Mouse (Mus musculus): Measurements from ENCODE around the gene Med18. TPM values are rescaled to one million over a fixed set of nuclear protein-coding genes. Genes with fewer than 3 reads are reported as not detected.
"Not testable (repeated sequence)": the region's sequence is repeated elsewhere in the genome, so short reads cannot be mapped to it uniquely, and the experiment has no call there.

The Med18 gene
- total RNA-seq, 2 experiments from 2014 or later, result 5.7 to 12.2 TPM

- ATAC-seq (replicated peaks; ENCODE audit: low FRiP score, poor library complexity, severe bottlenecking), result no peak
Measured at GRCm38 (mm10) chr4:132484231-132484630, 20.5 kb upstream of the Med18 start.

GRCm38 (mm10) chr4:132482956-132483608, 19.4 kb upstream of the Med18 start:
- no peak for ATAC-seq (replicated peaks; ENCODE audit: low FRiP score, poor library complexity, severe bottlenecking)

DNA sequence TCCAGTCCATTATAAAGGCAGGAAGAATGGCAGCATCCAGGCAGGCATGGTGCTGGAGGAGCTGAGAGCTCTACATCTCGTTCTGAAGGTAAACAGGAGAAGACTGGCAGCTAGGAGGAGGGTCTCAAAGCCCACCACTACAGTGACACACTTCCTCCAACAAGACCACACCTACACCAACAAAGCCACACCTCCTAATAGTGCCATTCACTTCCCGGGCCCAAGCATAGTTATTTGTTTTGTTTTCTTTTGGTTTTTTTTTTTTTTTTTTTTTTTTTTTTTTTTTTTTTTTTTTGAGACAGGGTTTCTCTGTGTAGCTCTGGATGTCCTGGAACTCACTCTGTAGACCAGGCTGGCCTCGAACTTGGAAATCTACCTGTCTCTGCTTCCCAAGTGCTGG, 18.4 kb upstream of the Med18 start:
- ATAC-seq (replicated peaks; ENCODE audit: low FRiP score, poor library complexity, severe bottlenecking), result not testable (repeated sequence)

DNA sequence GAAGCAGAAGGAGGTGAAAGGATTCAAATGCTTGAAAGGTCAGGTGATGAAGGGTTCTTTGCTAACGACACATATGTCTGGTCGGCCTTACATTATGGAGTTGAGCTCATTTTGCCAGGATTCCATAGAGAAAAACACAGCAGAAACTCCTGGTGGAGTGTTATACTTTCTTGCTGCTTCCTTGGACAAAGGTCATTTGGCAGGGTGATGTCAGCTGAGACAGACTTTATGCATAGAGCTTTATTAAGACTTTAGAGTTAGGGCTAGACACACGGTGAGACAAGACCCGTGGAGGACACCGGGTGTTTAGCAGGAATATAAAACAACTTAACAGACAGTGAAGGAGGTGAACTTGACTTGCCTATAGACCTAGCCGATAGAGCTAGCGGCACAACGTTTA, 14.1 kb upstream of the Med18 start:
- no peak for ATAC-seq (replicated peaks; ENCODE audit: low FRiP score, poor library complexity, severe bottlenecking)

DNA sequence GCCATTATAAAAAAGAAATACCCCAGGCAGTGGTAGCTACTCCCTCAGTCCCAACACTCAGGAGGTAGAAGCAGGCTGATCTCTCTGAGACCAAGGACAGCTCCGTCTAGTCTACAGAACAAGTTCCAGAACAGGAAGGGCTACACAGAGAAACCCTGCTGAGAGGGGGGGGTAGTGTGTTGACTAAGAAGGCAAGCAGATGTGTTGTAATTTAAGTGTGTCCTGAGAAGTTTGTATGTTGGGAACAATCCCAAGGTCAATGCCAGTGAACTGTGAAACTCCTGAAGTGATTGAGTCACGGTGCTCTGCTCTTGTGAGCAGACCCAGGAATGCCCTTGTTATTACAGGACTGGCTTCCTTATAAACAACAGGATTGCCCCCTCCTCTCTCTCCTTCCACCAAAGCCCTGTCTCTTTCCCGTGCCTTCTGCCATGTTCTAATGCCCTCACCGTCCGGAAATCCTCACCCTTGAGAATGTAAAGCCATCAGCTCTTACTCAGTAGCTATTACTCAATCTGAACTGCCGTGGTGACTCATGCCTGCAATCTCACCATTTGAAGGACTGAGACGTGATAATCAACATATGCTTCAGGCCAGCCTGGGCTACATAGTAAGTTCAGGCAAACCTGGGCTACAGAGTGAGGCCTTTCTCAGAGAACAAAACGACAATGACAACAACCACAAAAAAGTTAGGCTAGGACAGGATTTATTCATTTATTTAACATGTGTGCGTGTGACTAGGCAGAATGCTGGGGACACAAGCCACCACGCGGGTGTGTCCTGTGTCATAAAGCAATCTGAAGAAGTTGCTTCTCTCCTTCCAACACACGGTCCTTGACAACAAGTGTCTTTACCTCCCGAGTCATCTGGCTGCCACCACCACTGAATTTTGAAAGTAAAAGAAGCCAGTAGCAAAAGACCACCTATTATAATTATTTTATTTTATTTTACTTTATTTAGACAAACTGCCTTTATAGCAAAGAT, 12.5 kb upstream of the Med18 start:
- no peak for ATAC-seq (replicated peaks; ENCODE audit: low FRiP score, poor library complexity, severe bottlenecking)

DNA sequence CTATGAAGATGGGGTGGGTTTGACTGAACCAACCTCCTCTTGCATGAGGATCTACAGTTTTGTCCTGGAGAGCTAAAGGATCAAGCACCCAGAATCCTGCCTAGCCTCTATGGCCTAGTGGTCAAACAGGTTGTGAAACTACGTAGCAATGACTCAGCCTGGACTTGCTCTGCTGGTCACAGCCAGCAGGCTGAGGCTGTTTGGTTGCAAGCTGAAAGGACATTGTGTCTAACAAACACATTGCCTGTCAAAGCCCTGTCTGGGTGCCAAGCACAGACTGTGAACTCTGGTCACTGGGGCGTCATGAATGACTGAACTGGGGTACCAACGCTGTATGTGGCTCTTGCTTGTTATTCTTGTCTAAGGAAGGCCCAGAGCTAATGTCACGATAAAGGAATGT, 10.9 kb upstream of the Med18 start:
- no peak for ATAC-seq (replicated peaks; ENCODE audit: low FRiP score, poor library complexity, severe bottlenecking)

DNA sequence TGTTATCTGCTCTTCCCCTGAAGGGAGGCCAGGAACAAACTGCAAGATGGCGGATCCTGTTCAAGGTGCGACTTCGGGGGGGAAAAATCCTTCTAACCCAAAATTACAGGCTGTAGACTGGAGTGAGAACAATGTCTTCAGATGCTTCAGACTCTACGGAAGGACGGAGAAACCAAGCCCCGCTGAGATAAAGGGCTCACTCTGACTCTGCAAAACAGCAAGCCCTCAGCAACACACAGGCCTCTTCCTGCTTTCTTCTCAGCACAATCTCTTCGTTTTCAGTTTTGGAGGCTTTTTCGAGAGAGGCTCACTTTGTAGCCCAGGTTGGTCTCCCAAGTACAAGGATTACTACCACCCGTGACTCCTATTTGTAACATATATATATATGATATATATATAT, 9.7 kb upstream of the Med18 start:
- no peak for ATAC-seq (replicated peaks; ENCODE audit: low FRiP score, poor library complexity, severe bottlenecking)

GRCm38 (mm10) chr4:132469873-132470272, 6.2 kb upstream of the Med18 start:
- ATAC-seq (replicated peaks; ENCODE audit: low FRiP score, poor library complexity, severe bottlenecking), result no peak

- ATAC-seq (replicated peaks; ENCODE audit: low FRiP score, poor library complexity, severe bottlenecking), result 0 out of 2 replicates have a peak, but pooled peaks have one; percentile 1
Measured at GRCm38 (mm10) chr4:132464255-132464613, 513 bp upstream of the Med18 start.

DNA sequence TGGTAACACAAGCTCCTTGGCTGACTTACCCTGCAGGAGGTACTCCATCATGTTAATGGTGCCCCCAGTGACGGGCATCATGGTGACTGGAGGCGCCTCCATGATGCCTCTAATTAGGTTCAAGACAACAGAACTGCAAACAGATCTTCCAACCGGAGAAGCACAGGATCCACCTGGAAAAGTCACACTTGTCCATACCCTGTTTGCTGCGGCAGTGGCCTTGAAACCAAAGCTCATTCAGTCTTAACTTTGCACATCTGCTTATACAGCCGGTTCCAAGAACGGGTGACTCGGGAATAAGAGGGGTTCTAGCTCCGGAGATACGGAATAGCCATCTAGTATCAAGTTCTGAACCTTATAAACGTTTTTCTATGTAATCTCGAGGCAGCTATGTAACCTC, 885 bp downstream of the Med18 start:
- ATAC-seq (replicated peaks; ENCODE audit: low FRiP score, poor library complexity, severe bottlenecking), result no peak

GRCm38 (mm10) chr4:132460225-132460624, 3.5 kb downstream of the Med18 start:
- ATAC-seq (replicated peaks; ENCODE audit: low FRiP score, poor library complexity, severe bottlenecking), result no peak

GRCm38 (mm10) chr4:132455561-132455960, 8.2 kb downstream of the Med18 start:
- ATAC-seq (replicated peaks; ENCODE audit: low FRiP score, poor library complexity, severe bottlenecking), result no peak

DNA sequence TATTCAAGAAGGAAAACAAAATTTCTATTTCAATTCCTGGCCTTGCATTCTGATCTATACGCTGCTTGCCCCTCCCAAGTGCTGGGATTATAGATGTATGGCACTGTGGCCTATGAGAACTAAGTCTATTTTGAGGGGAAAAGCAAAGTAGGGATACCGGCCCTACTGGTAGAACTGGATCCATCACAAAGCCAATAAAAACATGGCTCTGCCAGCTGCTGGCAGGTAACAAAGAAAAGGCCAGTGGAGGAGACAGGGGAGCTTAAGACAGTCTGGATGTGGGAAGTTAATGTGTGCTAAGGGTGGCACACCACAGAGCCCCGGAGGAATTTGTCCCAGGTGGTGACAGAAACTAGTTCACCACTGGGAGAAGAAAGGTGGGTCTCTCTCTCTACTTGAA, 8.6 kb downstream of the Med18 start:
- ATAC-seq (replicated peaks; ENCODE audit: low FRiP score, poor library complexity, severe bottlenecking), result no peak

DNA sequence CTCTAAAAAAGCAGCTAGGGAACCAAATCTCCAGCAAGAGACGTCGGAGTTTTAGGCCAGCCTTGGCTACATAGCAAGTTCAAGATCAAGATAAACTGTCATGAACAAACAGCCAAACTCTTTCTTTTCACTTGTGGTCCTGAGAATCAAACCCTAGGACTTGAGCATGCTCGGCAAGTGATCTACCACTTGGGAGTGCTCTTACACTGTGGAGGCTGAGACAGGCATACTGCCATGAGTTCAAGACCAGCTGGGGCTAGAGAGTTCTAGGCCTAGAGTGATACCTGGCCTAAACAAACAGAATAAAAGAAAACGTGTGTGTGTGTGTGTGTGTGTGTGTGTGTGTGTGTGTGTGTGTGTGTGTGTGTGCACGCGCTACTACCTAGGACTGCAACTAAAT, 9.5 kb downstream of the Med18 start:
- no peak for ATAC-seq (replicated peaks; ENCODE audit: low FRiP score, poor library complexity, severe bottlenecking)

- peak; percentile 90 for ATAC-seq (replicated peaks; ENCODE audit: low FRiP score, poor library complexity, severe bottlenecking)
Measured at GRCm38 (mm10) chr4:132449778-132450177, 13.9 kb downstream of the Med18 start.

GRCm38 (mm10) chr4:132446105-132446504, 17.6 kb downstream of the Med18 start:
- 0 out of 2 replicates have a peak, but pooled peaks have one; percentile 30 for ATAC-seq (replicated peaks; ENCODE audit: low FRiP score, poor library complexity, severe bottlenecking)

- ATAC-seq (replicated peaks; ENCODE audit: low FRiP score, poor library complexity, severe bottlenecking), result no peak
Measured at GRCm38 (mm10) chr4:132444516-132444915, 19.2 kb downstream of the Med18 start.

GRCm38 (mm10) chr4:132437857-132438256, 25.9 kb downstream of the Med18 start:
- no peak for ATAC-seq (replicated peaks; ENCODE audit: low FRiP score, poor library complexity, severe bottlenecking)

GRCm38 (mm10) chr4:132432717-132433372, 30.9 kb downstream of the Med18 start:
- ATAC-seq (replicated peaks; ENCODE audit: low FRiP score, poor library complexity, severe bottlenecking), result no peak

DNA sequence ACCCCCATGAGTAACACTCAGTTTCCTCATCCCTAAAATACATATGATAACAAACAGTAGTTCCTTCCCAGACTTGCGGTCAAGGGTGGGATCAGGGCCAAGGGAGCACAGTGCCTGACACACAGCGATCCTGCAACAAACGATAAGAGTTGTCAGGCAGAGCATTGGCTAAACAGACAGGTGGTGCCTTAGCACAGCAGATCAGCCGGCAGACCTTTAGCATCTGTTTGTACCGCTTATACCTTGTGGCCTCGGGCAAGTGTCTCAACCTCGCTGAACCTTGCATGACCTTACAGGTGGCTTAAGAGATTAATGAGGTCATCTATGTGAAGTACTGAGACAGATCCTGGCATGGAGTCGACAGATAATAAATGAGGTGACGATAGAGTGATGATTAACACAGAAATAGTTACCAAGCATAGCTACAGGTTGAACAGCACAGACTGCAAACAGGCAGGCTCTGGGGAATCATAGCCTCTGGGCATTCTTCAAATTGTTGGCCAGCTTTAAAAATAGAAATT, 35.6 kb downstream of the Med18 start:
- ATAC-seq (replicated peaks; ENCODE audit: low FRiP score, poor library complexity, severe bottlenecking), result peak; percentile 94
